Mouse (Mus musculus) NIH3T3 (cell line): ENCODE measurements at regions not wholly inside any gene's neighbourhood (a gene's known extent, or its start where the extent isn't known, plus 50 kb on each side); places are given as distances from the start of the nearest gene placed in this dataset.
A peak's percentile ranks its signal among the peaks of the same experiment; 100 is the strongest.

Source experiments
- DNase-seq: peaks from one replicate; pipeline ENCODE4 v3.0.0-alpha.2; 2012; ENCODE audit warnings: low read depth

DNA sequence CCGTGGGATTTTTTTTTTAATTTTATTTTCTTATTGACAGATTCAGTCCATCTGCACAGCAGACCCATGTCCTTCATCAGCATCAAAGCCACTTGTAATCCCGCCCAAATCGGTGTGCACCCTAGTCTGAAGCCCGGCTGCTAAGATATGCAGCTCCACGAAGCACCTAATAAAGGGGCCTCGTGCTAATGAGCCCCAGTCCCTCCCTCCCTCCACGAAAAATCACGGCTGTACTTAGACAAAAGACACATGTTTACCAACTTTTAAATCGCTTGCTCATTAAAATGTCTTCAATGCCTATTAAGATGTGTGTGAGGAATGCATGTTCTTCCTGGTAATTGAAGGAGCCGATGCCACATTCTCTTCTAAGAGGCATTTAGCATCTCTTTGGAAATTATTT is 229.8 kb upstream of the A430005L14Rik start:
- no peak for DNase-seq

DNA sequence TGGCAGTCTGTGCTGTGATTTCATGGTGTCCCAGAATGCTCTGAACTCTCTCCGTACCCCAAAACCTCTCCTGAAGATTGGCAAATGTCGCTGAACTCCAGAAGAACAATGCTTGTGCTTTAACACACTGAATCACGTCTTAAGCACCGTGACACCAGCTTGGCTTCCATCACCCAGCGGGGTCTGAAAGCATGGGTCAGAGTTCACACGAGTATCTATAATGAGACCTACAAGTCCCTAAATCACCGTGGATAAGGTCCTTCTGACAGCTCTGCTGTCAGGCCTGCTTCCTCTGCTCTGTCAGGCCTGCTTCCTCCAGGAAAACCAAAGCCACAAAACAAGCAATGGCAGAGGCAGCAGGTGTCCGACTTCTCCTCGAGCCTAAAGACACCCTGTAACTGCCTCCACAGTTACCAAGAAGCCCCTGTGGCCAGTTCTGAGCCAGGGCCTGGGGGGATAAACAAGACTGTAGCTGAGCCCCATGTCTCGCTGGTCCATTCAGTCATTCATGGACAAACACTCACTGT is 229.1 kb upstream of the A430005L14Rik start:
- no peak for DNase-seq

DNA sequence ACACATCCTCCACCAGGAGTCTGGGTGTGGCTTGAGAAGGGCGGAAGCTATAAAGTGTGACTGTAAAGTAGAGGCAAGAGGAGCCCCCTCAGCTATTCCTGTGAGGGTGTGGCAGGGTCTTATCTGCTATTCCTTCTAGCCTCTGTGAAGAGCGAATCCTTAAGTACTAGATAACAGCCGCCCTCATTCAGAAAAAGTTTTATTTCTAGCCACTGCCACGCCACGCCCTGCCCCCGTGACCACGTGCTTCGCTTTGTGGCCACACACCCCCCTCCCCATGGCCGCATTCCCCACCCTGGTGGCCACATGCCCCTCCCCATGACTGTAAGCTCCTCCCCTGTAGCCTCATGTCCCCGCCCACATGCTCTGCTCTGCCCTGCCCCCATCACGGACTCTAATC is 218.9 kb upstream of the A430005L14Rik start:
- DNase-seq = no peak

DNA sequence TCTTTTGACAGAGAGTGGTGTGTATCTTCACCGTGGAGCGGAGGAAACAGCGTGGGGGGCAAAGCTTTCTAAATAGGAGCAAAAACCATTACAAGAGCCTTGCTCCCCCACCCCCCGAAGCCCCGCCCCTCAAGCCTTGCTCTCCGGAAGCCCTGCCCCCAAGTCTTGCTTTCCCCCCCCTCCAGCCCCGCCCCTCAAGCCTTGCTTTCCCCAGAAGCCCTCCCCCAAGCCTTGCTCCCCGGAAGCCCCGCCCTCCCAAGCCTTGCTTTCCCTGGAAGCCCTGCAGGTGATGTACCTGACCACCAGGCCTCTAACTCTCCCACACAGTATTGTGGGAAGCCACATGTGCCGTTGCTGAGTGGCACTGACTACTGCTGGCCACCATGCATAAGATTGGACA is 214.8 kb upstream of the A430005L14Rik start:
- DNase-seq = no peak

DNA sequence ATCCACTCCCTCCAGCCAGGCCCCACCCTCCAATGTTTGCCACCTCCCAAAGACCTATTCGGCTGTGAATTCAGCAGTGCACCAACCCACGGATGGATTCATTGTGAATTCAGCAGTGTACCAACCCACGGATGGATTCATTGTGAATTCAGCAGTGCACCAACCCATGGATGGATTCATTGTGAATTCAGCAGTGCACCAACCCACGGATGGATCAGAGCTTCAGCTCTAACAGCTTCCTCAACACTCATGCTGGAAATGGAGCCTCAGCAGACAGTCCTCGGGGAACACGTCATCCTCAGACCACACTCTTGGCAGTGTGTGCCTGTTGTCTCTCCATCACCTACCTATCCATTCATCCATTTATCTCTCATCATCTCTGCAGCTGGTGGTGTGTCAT is 204.2 kb upstream of the A430005L14Rik start:
- no peak for DNase-seq

DNA sequence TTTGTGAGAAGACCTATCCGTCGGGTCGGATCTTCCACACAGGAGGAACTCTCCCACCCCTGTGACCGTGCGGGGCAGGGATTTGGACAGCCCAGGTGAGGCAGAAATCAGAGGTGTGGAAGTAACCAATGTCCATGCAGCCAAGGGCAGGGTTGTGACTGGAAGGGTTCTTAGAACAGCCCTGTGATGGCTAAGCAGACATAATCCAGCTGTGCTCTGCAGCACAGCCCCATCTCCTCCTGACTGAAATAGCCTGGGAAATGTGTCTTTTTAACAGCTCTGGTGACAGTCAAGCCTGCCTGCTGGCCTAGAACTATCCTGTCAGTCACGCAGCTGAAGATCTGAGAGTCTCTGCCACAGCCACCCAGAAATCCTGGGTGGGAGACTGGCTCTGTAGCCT is 198.7 kb upstream of the A430005L14Rik start:
- no peak for DNase-seq

DNA sequence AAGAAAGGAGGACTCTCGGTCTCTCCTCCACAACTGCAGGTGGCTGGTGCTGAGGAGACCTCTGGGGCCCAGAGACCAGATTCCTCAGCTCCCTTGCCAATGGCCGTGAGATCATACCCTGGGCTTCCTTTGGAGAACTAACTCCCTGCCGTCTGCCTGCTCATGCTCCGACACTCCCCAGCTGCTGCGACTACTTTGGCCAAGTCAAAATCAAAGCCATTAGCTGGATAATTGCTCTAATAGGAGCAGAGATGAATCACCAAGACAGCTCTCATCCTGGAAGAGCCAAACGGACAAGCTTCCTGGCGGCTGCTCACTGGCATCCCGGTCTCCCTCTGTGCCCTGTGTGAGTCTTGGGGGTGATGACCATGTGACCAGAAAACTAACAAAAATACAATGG is 198.3 kb upstream of the A430005L14Rik start:
- no peak for DNase-seq

DNA sequence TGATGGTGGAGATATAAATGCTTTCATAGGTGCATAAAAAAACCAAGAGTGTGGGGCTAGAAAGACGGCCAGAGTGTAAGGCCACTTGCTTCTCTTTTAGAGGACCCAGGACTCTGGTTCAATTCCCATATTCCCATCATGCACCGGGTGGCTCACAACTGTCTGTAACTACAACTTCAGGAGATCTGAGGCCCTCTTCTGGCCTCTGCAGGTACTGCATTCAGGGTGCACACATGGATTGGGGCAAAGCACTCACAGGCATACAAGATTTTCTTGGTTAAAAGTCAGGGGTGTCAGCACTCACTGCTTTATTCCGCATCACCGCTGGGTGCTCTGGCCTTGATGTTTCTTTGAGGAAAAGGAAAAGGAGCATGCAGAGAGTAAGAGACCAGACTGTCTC is 196.1 kb upstream of the A430005L14Rik start:
- DNase-seq = no peak

DNA sequence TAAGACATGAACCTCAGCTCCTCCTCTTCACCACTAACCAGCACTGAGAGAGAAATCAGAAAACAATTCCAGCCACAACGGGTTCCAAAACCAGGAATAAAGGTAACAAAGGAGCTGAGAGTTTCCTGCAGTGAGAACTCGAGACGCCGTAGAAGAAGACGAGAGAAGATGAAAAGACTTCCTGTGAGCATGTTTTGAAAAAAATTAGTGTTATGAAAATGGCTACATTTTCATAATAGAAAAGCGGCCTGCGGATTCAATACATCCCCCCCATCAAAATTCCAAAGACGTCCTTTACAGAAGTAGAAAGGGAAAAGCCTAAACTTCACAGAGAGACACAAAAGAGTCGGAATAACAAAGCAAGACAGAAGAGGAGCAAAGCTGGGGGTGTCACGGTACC is 193.6 kb upstream of the A430005L14Rik start:
- no peak for DNase-seq

DNA sequence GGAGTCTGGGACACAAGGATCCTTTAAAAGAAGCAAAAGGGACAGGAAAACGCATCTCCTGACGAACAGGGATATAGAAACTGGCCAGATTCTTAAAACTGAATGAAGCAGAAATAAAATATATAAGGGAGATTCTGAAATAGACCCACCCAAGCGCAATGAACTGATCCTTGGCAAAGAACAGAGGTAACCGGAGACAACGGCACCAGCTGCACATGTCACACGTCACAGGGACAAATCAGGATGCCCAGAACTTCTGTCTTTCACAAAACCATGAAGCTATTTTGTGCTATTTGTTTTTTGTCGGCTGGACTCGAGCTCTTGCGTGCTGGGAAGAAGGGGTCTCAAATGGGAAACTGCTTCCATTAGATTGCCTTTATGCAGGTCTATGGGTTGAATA is 189.3 kb upstream of the A430005L14Rik start:
- no peak for DNase-seq

DNA sequence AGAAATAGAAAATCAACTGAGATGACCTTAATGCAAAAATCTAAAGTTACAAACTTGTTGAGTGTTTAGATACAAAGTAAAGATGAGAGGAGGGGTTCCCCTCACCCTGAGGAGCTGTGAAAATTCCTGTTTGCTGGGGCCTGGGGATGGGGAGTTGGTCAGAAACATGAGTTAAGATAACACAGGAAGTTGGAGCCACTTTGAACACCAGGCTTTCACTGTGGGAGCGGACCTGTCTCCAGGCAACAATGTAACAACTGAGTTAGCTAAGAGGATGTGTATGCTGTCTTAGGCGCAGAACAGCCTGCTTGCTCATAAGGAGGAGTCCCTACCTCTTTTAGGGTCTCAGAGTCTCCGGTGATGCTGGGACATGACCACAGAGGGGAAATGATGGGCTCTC is 188.7 kb upstream of the A430005L14Rik start:
- DNase-seq = no peak

DNA sequence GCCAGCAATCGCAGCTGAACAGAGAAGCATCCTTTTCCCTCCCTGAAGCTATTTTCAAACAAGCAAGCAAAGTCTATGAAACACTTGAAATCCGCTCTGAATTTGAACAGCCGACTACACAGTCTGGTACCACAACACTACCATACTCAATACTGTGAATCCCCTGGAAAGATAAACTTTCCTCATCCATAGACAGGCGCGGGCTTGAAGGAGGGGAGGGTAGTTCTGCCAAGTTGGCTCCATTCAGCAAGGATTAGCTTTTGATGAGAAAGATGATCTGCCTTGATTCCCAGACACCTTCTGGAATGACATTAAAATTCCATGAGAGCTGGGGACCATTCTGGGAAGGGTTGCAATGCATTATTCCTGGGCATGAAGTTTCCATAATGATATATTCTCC is 186.4 kb upstream of the A430005L14Rik start:
- no peak for DNase-seq

DNA sequence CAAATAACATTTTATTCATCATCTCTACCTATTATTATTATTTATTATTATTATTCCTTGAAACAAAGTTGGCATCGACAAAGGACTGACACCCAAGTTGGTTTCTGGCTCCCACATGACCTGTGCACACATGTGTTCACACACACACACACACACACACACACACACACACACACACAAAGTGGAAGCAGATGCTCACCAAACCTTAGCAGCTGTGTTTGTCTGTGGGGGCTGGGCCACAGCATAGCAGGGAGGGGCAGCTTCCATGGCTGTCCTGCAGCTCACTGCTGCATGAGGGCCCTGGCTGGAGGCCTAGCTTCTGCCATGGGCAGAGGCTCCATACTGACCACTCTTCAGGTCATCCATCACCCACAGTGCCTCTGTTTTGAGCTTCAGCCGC is 176.5 kb upstream of the A430005L14Rik start:
- DNase-seq = no peak

DNA sequence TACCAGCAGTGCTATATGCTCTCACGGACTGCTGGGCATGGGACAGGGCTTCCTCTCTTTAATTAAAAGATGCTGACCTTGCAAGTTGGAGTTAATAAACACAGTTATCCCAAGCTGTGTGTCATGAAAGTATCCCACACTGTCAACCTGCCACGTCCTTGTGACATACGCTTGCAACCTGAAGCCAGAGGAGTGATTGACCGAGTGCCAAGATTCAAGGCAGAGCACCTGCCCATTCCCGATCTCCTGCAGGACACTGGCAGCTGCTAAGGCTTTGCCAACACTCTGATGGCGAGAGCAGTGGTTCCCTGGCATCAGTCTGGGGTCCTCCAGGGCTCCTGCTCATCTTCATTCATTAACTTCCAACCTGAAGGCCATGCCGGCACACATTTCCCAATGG is 175.8 kb upstream of the A430005L14Rik start:
- no peak for DNase-seq

DNA sequence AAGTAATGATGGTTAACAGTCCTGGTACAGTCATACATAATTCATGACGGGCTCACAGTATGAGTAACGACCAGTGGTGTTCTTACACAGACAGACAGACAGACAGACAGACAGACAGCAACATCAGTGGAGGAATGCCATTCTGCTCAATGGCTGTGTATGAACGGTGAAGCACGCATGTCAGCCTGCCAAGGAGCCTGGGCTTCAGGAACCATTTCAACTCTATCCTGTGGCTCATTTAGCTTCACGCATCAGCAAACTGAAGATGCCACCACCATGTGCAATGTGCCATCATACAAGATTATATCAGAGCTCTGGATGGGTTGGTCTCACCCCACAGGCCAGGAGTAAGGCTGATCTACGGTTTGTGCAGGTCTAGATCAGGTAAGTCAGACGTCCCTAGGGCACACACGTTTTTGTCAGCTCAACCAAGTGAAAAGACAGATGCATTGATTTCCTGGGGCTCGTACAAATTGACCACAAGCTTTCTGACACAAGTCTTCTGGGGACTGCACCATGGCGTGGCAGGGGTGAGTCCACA is 175.0 kb upstream of the A430005L14Rik start:
- no peak for DNase-seq

DNA sequence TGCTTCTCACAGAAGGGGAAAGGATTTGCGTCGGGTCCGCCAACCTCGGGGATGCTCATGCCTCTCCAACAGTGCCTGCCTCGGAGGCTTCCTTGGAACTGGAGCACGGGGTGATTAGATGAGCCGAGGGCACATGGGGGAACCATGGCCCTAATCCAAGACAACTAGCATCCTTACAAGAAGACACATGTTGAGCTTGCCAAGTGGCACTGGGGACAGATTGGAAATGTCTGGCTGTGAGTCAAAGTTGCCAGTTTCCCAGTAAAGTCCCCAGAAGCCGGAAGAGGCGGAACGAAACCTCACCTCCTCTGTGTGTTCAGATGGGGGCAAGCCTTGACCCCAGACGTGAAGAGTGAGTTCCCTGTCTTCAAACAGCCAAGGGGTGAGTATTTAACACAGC is 172.6 kb upstream of the A430005L14Rik start:
- DNase-seq = no peak

DNA sequence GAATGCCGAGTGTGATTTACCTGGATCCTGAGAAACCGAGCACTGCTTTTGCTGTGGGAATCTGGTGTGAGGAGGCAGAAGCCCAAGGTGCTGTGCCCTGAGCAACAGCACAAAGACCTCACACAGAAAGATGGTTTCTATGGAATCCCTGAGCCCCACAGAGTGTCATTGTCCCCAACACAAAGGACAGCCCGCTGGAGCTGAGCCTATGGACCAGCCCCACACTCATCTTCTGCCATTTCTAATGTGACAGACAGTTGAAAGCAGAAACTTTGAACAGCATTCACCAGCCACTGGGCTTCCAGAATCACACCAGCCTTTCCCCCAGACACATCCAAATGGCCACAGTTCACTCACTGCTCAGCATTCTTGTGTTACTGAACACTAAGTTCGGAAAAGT is 171.5 kb upstream of the A430005L14Rik start:
- no peak for DNase-seq

DNA sequence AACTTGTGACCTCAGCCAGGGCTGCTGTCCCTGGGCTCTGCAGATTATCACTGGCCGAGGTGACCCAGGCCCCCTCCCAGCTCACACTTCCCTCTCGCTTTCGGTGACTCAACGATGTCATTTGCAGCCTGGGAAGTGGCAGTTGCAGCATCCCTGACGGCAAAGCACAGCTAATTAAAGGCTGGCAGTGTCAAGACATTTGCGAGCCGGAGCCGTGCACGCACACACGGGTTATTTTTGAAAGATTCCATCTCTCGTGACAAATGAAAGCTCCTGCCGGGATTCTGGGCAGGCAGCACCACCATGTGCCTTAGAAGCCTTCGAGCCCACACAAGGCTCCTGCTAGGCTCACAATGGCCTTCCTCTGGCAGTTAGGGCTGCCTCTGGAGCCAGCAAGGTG is 164.7 kb upstream of the A430005L14Rik start:
- DNase-seq = no peak

DNA sequence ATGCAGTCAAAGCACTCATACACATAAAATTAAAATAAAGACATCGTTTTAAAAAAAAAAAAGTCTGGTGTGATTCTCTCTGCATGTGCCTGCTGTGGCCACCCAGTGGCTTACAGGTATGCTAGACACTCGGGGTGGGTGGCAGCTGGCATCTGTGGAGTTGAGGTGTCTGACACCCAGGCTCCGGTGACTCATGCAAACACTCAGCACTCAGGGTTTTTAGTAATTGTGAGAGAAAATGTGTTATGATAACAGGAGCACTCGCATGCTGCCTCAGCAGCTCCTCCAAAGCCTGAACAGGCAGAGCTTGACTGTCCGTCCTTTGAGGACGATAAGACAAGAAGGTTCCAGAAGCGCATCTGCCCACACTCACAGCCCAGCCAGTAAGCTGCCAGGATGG is 159.0 kb upstream of the A430005L14Rik start:
- DNase-seq = no peak

DNA sequence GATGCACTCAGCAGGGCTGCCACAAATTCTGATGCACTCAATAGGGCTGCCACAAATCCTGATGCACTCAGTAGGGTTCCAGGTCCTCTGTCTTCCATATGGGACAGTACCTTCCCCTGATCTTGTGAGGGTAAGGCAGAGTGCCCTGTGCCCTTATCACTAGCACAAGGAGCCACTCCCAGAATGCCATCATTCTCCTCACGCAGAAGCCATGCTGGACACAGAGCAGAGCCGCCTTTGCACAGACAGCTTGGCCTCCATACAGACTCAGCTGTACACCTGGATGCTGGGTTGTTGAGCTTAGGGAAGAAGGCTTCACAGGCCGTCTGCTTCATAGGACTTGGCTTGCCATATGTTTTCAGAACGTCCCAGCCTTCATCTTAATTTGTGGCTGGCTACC is 151.3 kb upstream of the A430005L14Rik start:
- no peak for DNase-seq

DNA sequence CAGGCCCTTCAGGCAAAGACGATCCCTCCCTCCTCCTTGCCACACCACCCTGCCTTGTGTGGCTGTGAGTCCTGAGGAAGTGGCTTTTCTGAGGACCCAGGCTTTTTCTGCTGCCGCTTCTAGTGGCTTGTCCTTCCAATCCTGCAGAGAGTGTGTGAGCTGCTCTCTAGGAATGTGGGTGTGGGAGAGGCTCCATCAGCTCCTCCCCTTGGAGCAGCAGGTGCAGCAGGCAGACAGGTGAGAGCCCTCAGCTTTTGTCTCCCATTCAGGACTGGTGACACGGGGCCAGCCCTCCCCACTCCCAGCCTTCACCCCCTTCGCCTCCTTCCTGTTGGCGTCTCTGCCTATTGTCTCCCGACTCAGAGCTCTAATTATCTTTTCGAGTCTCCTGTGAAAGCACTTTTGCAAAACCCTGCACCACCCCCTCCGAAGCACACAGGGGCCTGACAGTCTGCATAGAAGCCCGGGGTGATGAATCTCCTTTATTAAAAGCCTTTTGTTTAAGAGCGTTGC is 150.8 kb upstream of the A430005L14Rik start:
- no peak for DNase-seq

DNA sequence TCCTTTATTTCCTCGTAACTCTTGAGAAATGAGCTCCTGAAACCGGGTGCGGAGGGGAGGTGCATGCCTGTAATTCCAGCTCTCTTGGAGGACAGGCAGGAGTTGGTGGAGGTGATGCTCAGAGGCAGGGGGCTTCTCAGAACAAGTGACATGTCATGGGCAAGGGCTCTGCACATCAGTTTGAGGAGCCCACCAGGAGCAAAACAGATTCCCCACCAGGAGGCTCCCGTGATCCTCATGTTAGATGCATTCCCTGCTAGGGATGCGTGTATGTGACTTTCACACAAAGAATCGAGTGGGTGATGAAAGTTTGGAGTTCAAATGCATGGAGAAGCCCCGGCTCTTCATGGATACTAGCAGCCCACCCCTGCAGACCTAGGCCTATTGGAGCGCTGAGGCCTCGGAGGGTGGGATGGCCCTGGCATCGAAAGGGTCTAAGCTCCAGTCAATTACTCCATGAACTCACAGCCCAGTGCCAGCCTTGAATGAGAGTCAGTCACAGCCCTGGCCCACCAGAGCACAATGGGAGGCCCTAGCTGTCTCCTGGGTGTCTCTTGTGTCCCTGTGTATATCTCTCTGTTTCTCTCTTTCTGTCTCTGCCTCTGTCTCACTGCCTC is 150.1 kb upstream of the A430005L14Rik start:
- DNase-seq = peak; percentile 6

DNA sequence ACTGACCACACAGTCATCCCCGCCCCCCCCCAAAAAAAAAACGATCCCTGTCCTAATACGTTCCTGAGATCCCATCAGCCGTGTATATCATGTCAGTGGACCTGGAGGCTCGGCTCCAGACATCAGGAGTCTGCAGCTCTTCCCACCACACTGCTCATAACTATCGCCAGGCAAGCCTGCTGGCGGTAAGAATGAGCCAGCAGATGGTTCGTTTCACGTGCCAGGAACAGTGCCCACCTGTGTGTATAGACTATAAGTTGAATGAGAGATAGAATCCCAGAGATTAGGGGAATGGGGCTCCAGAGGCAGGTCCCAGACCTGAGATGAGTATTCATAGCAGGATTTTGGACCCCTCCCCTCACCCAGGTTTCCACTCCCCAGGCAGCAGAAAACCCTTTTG is 144.2 kb upstream of the A430005L14Rik start:
- DNase-seq = no peak

DNA sequence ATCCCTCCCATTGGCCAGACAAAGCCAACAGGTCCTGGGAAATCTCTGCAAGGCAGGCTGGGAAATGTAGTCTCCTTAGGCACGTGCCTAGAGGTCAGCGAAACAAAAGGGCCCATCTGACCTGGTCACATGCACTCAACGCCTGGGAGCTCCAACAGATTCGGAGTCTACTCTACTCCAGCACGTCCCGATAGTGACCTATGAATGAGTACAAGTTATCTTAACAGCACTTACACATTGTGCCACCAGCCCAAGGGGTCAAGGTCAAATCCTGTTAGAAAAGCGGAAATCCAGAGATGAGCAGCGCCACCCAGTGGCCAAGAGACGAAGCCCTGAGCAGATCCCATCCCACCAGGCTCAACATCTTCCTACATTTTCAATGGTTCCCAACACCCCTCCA is 129.1 kb upstream of the A430005L14Rik start:
- DNase-seq = no peak
